Mouse (Mus musculus): ENCODE data around the gene 1500009L16Rik. TPM values are rescaled to one million over a fixed set of nuclear protein-coding genes. Genes with fewer than 3 reads are reported as not detected.

Gene 1500009L16Rik
- polyA plus RNA-seq, 1 experiment from 2014 or later = 8.9 TPM

DNA sequence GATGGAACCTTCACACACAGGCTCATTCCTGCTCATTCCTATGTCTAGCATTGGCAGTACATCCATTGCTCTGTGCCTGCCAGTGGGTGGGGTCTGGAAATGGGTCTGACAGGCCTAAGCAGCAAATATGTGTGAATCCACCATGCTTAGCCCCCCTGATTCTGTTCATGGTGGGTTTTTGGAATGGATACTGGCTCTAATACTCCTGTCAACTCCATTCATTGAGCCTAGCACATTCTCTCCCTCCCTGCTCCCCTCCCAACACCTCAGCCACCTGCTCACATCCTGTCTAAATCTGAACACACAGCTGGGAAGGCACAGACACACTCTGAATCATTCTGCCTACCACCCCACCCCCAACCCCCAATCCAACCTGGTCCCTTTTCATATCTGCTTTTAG is 72.4 kb downstream of the 1500009L16Rik start:
- no peaks in the 10 kb centered on the region for H3K4me1 ChIP-seq (replicated peaks; ENCODE audit: control insufficient read depth, insufficient read depth, low read length)
- H3K9me3 ChIP-seq (ENCODE audit: control insufficient read depth) = no peaks in the 10 kb centered on the region
- H3K9ac ChIP-seq (ENCODE audit: low read depth, low read length) = no peak overlapping the region
- H3K4me3 ChIP-seq (ENCODE audit: low read depth, low read length) = no peak overlapping the region
- no peaks in the 10 kb centered on the region for H3K36me3 ChIP-seq (ENCODE audit: control insufficient read depth, insufficient read depth)
- H3K27me3 ChIP-seq (replicated peaks; ENCODE audit: control insufficient read depth, insufficient read depth, low read length) = no peaks in the 10 kb centered on the region
- H3K27ac ChIP-seq (ENCODE audit: low read depth, low read length) = no peak overlapping the region
- no peak for ATAC-seq
- no peak for TF ChIP-seq CTCF (IDR thresholded peaks at IDR 0.05; ENCODE audit: low read depth)
- no peak overlapping the region for H3K4me2 ChIP-seq (replicated peaks; ENCODE audit: low read depth)

DNA sequence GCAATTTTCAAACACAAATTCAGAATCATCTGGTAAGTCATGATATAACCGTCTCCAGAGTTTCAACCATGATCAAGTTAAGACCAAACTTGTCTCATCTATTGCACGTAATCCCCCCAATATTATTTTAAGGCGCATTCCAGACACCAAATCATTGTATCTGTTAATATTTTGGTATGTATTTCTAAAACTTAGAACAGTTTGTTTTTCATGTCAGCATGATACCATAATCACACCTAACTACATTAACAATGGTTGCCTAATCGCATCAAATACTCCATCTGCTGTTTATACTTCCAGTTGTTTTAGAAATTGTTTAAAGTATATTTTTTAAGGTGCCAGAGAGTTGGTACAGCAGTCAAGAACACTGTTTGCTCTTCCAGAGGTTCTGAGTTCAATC is 72.8 kb downstream of the 1500009L16Rik start:
- Histone ChIP-seq H3K4me2 (replicated peaks; ENCODE audit: low read depth) (no peak overlapping the region), H3K4me1 (replicated peaks; ENCODE audit: control insufficient read depth, insufficient read depth, low read length) (no peaks in the 10 kb centered on the region), H3K4me3 (ENCODE audit: low read depth, low read length) (no peak overlapping the region), H3K27me3 (replicated peaks; ENCODE audit: control insufficient read depth, insufficient read depth, low read length) (no peaks in the 10 kb centered on the region), H3K36me3 (ENCODE audit: control insufficient read depth, insufficient read depth) (no peaks in the 10 kb centered on the region), H3K9me3 (ENCODE audit: control insufficient read depth) (no peaks in the 10 kb centered on the region), H3K9ac (ENCODE audit: low read depth, low read length) (no peak overlapping the region), H3K27ac (ENCODE audit: low read depth, low read length) (no peak overlapping the region)
- 92% methylated on average over 4 of the region's 4 CpGs for WGBS
- no peak for ATAC-seq
- TF ChIP-seq CTCF (IDR thresholded peaks at IDR 0.05; ENCODE audit: low read depth) = no peak

DNA sequence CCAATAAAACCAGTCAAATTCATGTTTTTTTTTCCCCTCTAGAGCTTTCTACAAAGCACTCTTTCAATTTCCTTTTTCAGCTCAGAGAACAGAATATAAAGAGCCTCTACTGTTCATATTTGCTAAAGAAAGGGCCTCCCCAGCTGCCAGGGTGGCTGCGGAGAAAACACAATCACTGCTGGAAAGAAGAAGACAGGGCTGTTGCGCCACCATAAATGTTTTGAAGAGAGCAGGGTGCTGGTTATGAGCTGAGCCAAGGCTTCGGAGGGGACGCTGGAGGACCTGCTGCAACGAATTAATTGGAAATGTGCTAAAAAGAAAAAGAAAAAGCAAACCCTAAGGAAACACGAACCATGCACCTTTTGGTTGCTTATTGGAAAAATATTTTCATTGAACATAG is 81.4 kb downstream of the 1500009L16Rik start:
- no peak overlapping the region for H3K4me2 ChIP-seq (replicated peaks; ENCODE audit: low read depth)
- TF ChIP-seq CTCF (IDR thresholded peaks at IDR 0.05; ENCODE audit: low read depth) = no peak
- no peak for ATAC-seq
- H3K9me3 ChIP-seq (ENCODE audit: control insufficient read depth) = no peaks in the 10 kb centered on the region
- H3K36me3 ChIP-seq (ENCODE audit: control insufficient read depth, insufficient read depth) = no peaks in the 10 kb centered on the region
- no peak overlapping the region for H3K27ac ChIP-seq (ENCODE audit: low read depth, low read length)
- WGBS = 76% methylated on average over 6 of the region's 6 CpGs
- no peaks in the 10 kb centered on the region for H3K4me1 ChIP-seq (replicated peaks; ENCODE audit: control insufficient read depth, insufficient read depth, low read length)
- no peak overlapping the region for H3K9ac ChIP-seq (ENCODE audit: low read depth, low read length)
- H3K4me3 ChIP-seq (ENCODE audit: low read depth, low read length) = no peak overlapping the region
- no peaks in the 10 kb centered on the region for H3K27me3 ChIP-seq (replicated peaks; ENCODE audit: control insufficient read depth, insufficient read depth, low read length)

DNA sequence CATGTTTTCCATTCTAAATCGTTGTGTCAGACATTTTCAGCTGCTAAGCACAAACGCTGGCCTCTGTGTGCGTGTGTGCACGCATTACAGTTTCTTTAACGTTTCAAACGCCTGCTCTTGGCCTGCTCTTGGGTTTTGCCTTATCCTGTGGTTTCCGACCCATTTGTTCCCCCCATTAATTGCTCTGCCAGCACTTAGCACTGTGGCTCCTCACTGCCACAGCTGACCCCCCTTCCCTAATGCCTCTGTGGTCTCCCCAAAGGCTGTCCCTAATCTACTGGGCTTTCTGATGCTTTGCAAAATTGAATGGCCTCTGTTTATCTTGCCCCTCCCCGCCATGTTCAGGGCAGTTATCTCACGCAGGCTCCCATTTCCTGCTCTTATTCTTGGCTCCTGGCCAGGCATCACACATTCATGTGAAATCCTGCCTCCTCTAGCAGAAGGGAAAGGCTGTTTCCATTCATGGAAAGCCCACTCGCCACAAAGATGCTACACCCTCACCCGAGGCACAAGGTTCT is 82.6 kb downstream of the 1500009L16Rik start:
- Histone ChIP-seq H3K9me3 (ENCODE audit: control insufficient read depth) (no peaks in the 10 kb centered on the region), H3K4me2 (replicated peaks; ENCODE audit: low read depth) (no peak overlapping the region), H3K4me3 (ENCODE audit: low read depth, low read length) (no peak overlapping the region), H3K27me3 (replicated peaks; ENCODE audit: control insufficient read depth, insufficient read depth, low read length) (no peaks in the 10 kb centered on the region), H3K9ac (ENCODE audit: low read depth, low read length) (no peak overlapping the region), H3K4me1 (replicated peaks; ENCODE audit: control insufficient read depth, insufficient read depth, low read length) (no peaks in the 10 kb centered on the region), H3K27ac (ENCODE audit: low read depth, low read length) (no peak overlapping the region), H3K36me3 (ENCODE audit: control insufficient read depth, insufficient read depth) (no peaks in the 10 kb centered on the region)
- 24% methylated on average over 11 of the region's 11 CpGs for WGBS
- no peak for TF ChIP-seq CTCF (IDR thresholded peaks at IDR 0.05; ENCODE audit: low read depth)
- 0 out of 2 replicates have a peak, but pooled peaks have one; percentile 10 for ATAC-seq

DNA sequence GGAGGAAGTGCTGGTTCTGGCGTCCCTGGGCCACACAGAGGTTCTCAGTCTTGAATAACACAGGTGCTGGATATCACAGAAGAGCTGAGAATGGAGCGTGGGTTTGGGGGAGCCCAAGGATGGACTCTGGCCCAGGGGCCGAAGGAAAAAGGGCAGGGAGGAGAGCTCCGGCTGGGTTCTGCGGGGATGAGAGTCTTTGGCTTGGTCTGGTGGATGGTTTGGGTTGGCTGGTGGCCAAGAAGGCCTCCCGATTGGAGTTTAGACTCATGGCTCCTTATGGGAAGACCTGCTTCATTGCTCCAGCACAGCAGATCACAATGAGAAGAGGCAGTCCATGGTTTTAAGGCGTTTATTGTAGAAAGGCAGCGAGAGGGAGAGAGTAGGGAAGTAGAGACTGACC is 84.6 kb downstream of the 1500009L16Rik start:
- H3K27ac ChIP-seq (ENCODE audit: low read depth, low read length) = no peak overlapping the region
- WGBS = 66% methylated on average over 8 of the region's 8 CpGs

More for the DNA sequence above, 84.6 kb downstream of the 1500009L16Rik start:
- Histone ChIP-seq H3K4me3 (ENCODE audit: low read depth, low read length) (no peak overlapping the region), H3K27me3 (replicated peaks; ENCODE audit: control insufficient read depth, insufficient read depth, low read length) (no peaks in the 10 kb centered on the region), H3K36me3 (ENCODE audit: control insufficient read depth, insufficient read depth) (no peaks in the 10 kb centered on the region), H3K4me2 (replicated peaks; ENCODE audit: low read depth) (no peak overlapping the region), H3K9ac (ENCODE audit: low read depth, low read length) (no peak overlapping the region), H3K4me1 (replicated peaks; ENCODE audit: control insufficient read depth, insufficient read depth, low read length) (no peaks in the 10 kb centered on the region), H3K9me3 (ENCODE audit: control insufficient read depth) (no peaks in the 10 kb centered on the region)
- TF ChIP-seq CTCF (IDR thresholded peaks at IDR 0.05; ENCODE audit: low read depth) = no peak
- no peak for ATAC-seq

Other genes with a start within 250 kb of the 1500009L16Rik start
- gene Aldh1l2, start 188.7 kb upstream of the 1500009L16Rik start, polyA plus RNA-seq (2015; fragmentation: Nextera tagmentation; extraction: Ambion mirVana) = 0.59 and 0.60 TPM in 2 replicates
- gene Washc4, start 179.1 kb upstream of the 1500009L16Rik start, polyA plus RNA-seq (2015; fragmentation: Nextera tagmentation; extraction: Ambion mirVana) = 32.3 and 38.6 TPM in 2 replicates
- gene Appl2, start 74.1 kb upstream of the 1500009L16Rik start, polyA plus RNA-seq (2015; fragmentation: Nextera tagmentation; extraction: Ambion mirVana) = 27.5 and 28.3 TPM in 2 replicates